Mouse (Mus musculus): Measurements from ENCODE around the gene Slc6a19. TPM values are rescaled to one million over a fixed set of nuclear protein-coding genes. Genes with fewer than 3 reads are reported as not detected.

The Slc6a19 gene
- polyA plus RNA-seq, 1 experiment = not detected

DNA sequence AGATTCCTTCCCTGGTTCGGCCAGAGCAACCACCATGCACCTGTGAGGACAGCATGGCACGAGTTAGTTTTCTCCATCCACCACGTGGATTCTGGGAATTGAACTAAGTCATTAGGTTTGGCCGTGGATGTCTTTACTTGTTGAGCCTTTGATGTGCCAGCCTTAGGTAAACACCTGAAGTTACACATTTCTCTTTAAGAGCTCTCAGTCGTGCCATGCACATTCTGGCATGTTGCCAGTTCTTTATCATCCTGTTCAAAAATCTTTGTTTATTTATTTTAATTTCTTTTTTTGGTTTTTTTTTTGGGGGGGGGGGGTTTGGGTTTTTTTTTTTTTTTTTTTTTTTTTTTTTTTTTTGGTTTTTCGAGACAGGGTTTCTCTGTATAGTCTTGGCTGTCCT is 66.8 kb downstream of the Slc6a19 start:
- no peaks in the 10 kb centered on the region for H3K36me3 ChIP-seq (replicated peaks; ENCODE audit: low read length)
- H3K4me3 ChIP-seq (replicated peaks) = no peak overlapping the region
- H3K27me3 ChIP-seq (replicated peaks) = peaks cover 49% of the 10 kb centered on the region
- no peaks in the 10 kb centered on the region for H3K9me3 ChIP-seq
- H3K4me1 ChIP-seq = no peaks in the 10 kb centered on the region
- TF ChIP-seq GATA1 (IDR thresholded peaks at IDR 0.05; ENCODE audit: borderline replicate concordance, low read length) = no peak
- no peak for TF ChIP-seq FLI1 (IDR thresholded peaks at IDR 0.05; ENCODE audit: low read length)

DNA sequence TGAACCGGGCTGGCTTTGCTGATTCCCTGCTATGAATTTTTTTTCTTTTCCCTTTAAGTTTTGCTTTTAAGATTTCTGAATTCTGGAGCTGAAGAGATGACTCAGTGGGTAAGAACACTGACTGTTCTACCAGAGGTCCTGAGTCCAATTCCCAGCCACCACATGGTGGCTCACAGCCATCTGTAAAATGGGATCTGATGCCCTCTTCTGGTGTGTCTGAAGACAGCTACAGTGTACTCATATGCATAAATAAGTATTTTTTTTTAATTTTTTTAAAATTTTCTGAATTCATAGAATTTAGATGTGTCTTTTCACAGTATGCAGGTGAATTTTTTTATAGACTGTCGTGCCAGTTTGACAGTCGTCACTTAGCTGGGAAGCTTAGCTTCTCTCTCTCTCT is 72.8 kb downstream of the Slc6a19 start:
- H3K9me3 ChIP-seq = no peaks in the 10 kb centered on the region
- TF ChIP-seq FLI1 (IDR thresholded peaks at IDR 0.05; ENCODE audit: low read length) = no peak
- TF ChIP-seq GATA1 (IDR thresholded peaks at IDR 0.05; ENCODE audit: borderline replicate concordance, low read length) = no peak
- no peak overlapping the region for H3K4me3 ChIP-seq (replicated peaks)
- no peaks in the 10 kb centered on the region for H3K36me3 ChIP-seq (replicated peaks; ENCODE audit: low read length)
- peaks cover 8% of the 10 kb centered on the region for H3K4me1 ChIP-seq
- peaks cover 54% of the 10 kb centered on the region for H3K27me3 ChIP-seq (replicated peaks)

Other genes with a start within 250 kb of the Slc6a19 start
- 1.8 and 3.8 TPM in 2 replicates for gene Lpcat1, start 237.7 kb downstream of the Slc6a19 start, polyA plus RNA-seq (2012; ENCODE audit: insufficient read depth, low replicate concordance)
- gene Slc6a3, start 168.1 kb downstream of the Slc6a19 start, polyA plus RNA-seq (2012; ENCODE audit: insufficient read depth, low replicate concordance) = 0.48 and 0.96 TPM in 2 replicates
- 17.7 and 24.9 TPM in 2 replicates for gene Clptm1l, start 100.9 kb downstream of the Slc6a19 start, polyA plus RNA-seq (2012; ENCODE audit: insufficient read depth, low replicate concordance)
- not detected in 2 replicates for gene Tert, start 78.0 kb downstream of the Slc6a19 start, polyA plus RNA-seq (2012; ENCODE audit: insufficient read depth, low replicate concordance)
- not detected in 2 replicates for gene Slc6a18, start 26.8 kb downstream of the Slc6a19 start, polyA plus RNA-seq (2012; ENCODE audit: insufficient read depth, low replicate concordance)
- 0.75 and 2.8 TPM in 2 replicates for gene Slc12a7, start 28.2 kb upstream of the Slc6a19 start, polyA plus RNA-seq (2012; ENCODE audit: insufficient read depth, low replicate concordance)
- not detected in 2 replicates for gene Nkd2, start 142.8 kb upstream of the Slc6a19 start, polyA plus RNA-seq (2012; ENCODE audit: insufficient read depth, low replicate concordance)
- gene Trip13, start 232.9 kb upstream of the Slc6a19 start, polyA plus RNA-seq (2012; ENCODE audit: insufficient read depth, low replicate concordance) = 1.6 TPM in 1 of 2 replicates, not detected in the other
- 3.7 and 23.9 TPM in 2 replicates for gene Brd9, start 232.9 kb upstream of the Slc6a19 start, polyA plus RNA-seq (2012; ENCODE audit: insufficient read depth, low replicate concordance)

Measured in megakaryocyte, embryonic 14.5 days (primary cell).